12 mouse cellular contexts compared by ENCODE assay signal in the genomic region with DNA sequence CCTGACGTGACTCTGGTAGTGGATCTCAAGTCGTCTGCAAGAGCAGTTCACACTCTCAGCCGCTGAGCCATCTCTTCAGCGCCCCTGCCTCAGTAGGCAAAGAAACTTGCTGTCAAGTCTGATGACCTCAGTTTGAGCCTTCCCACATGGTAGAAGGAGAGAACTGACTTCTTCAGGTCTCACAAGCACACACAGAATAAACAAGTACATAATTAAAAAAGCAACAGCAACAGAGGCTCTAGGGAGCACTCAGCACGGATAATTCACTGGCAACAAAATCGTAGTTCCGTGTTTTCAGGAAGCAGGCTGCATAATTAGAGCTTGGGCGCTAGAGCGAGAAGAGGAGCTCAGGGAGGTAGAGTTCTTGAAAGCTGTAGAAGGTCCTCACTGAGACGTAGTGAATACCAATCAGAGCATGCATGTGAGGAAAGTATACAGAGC.
DNase-seq lines count a peak whose midpoint lies in the region; ATAC-seq and TF ChIP-seq lines count a peak whose summit lies in the region.
"Had no signal": no experiment of that assay in that cellular context is flagged by ENCODE, and none has a peak within 500 bp of the region (broad histone marks: within the 10 kb centered on the region; RNA-seq: fewer than 3 reads in every experiment).

No protein-coding gene starts in this region.

- DNase-seq in heart, adult 2 months, result no peak
- no peak for DNase-seq in heart, embryonic 10.5 days (ENCODE audit: low spot score)
- peak; percentile 49 for DNase-seq in lung, postnatal 10 days
- DNase-seq in lung, postnatal 14 days, result no peak
- no peak for DNase-seq in testis, postnatal 10 days (ENCODE audit: low spot score)
- no peak for DNase-seq in left cerebral cortex, adult 11 months (ENCODE audit: low spot score)
- DNase-seq: heart, postnatal 4 days; layer of hippocampus, adult 9-11 months; right cerebral cortex, postnatal 14 days had no signal

- H3K4me2 ChIP-seq in forebrain, embryonic 16.5 days (ENCODE audit: low read length), result peak overlapping the region; percentile 18; the same call in 1 of the 2 replicates
- H3K4me2 ChIP-seq: liver, embryonic 12.5 days had no signal

- ATAC-seq in forebrain, embryonic 16.5 days, result peak; percentile 22
- peak; percentile 59; the same call in 1 of the 2 replicates for ATAC-seq in neutrophil, adult 5-6 weeks (ENCODE audit: extremely low read depth, insufficient number of reproducible peaks, low FRiP score, poor library complexity, severe bottlenecking)
- ATAC-seq: liver, embryonic 12.5 days had no signal

- H3K4me1 ChIP-seq in heart, adult 2 months (ENCODE audit: control insufficient read depth, insufficient read depth, low read length), result peaks cover 30% of the 10 kb centered on the region
- peaks cover 38% of the 10 kb centered on the region for H3K4me1 ChIP-seq in heart, embryonic 10.5 days
- H3K4me1 ChIP-seq in forebrain, embryonic 16.5 days (replicated peaks; ENCODE audit: control insufficient read depth, insufficient read depth, low read length), result peaks cover 16% of the 10 kb centered on the region
- H3K4me1 ChIP-seq: liver, embryonic 12.5 days had no signal

- no peak for TF ChIP-seq POLR2A in heart, adult 2 months (IDR thresholded peaks at IDR 0.05; ENCODE audit: insufficient read depth, low read depth, low read length)

- H3K27me3 ChIP-seq in heart, adult 2 months (ENCODE audit: control insufficient read depth, insufficient read depth, low read length), result no peaks in the 10 kb centered on the region
- no peaks in the 10 kb centered on the region for H3K27me3 ChIP-seq in heart, embryonic 10.5 days (ENCODE audit: insufficient read depth, poor library complexity, severe bottlenecking)
- H3K27me3 ChIP-seq in forebrain, embryonic 16.5 days (replicated peaks; ENCODE audit: control insufficient read depth, insufficient read depth, low read length), result no peaks in the 10 kb centered on the region
- H3K27me3 ChIP-seq: liver, embryonic 12.5 days had no signal

- H3K9me3 ChIP-seq in heart, embryonic 10.5 days, result no peaks in the 10 kb centered on the region
- H3K9me3 ChIP-seq in forebrain, embryonic 16.5 days (ENCODE audit: control insufficient read depth, low read length), result no peaks in the 10 kb centered on the region
- H3K9me3 ChIP-seq: liver, embryonic 12.5 days had no signal

- peaks cover 7% of the 10 kb centered on the region; the same call in 1 of the 2 replicates for H3K79me2 ChIP-seq in heart, adult 2 months (replicated peaks; ENCODE audit: control insufficient read depth, insufficient read depth, low read length)

- TF ChIP-seq CTCF in heart, adult 2 months (IDR thresholded peaks at IDR 0.05), result no peak

- intact Hi-C loops in heart, adult 2 months (cut with DNase I), result loop anchor here (10.0 kb wide), 1 partner anchor 100 kb away; a partner anchor contains a TSS

- TF ChIP-seq EP300 in heart, adult 2 months (IDR thresholded peaks at IDR 0.05; ENCODE audit: insufficient read depth, low read depth, low read length), result no peak

- H3K27ac ChIP-seq in heart, adult 2 months, result peak overlapping the region; percentile 55
- H3K27ac ChIP-seq in heart, embryonic 10.5 days, result no peak overlapping the region
- H3K27ac ChIP-seq in forebrain, embryonic 16.5 days (ENCODE audit: low read length), result no peak overlapping the region
- H3K27ac ChIP-seq: liver, embryonic 12.5 days had no signal

- 0 out of 2 replicates have a peak overlapping the region, but pooled peaks have one; percentile 14 for H3K9ac ChIP-seq in heart, adult 2 months (ENCODE audit: low read depth, low read length)
- H3K9ac ChIP-seq in forebrain, embryonic 16.5 days (replicated peaks; ENCODE audit: low read depth, low read length), result no peak overlapping the region
- H3K9ac ChIP-seq: liver, embryonic 12.5 days had no signal

- H3K36me3 ChIP-seq in heart, adult 2 months (ENCODE audit: control insufficient read depth, insufficient read depth, low read length), result peaks cover 15% of the 10 kb centered on the region
- H3K36me3 ChIP-seq in heart, embryonic 10.5 days, result no peaks in the 10 kb centered on the region
- H3K36me3 ChIP-seq in forebrain, embryonic 16.5 days (ENCODE audit: control insufficient read depth, insufficient read depth), result no peaks in the 10 kb centered on the region
- H3K36me3 ChIP-seq: liver, embryonic 12.5 days had no signal

- WGBS in heart, adult 2 months, result 37% methylated on average over 10 of the region's 10 CpGs
- 58% methylated on average over 10 of the region's 10 CpGs for whole genome bisulfite sequencing in heart, embryonic 10.5 days
- 31% methylated on average over 10 of the region's 10 CpGs for WGBS in forebrain, embryonic 16.5 days

- H3K4me3 ChIP-seq in heart, adult 2 months, result 0 out of 2 replicates have a peak overlapping the region, but pooled peaks have one; percentile 2
- H3K4me3 ChIP-seq in heart, embryonic 10.5 days, result no peak overlapping the region
- H3K4me3 ChIP-seq in forebrain, embryonic 16.5 days (replicated peaks; ENCODE audit: low read length), result no peak overlapping the region
- H3K4me3 ChIP-seq: liver, embryonic 12.5 days had no signal
